Mouse (Mus musculus) cortical plate, adult 2 months (tissue): ENCODE data around the gene Tph2. TPM values are rescaled to one million over a fixed set of nuclear protein-coding genes. Genes with fewer than 3 reads are reported as not detected.

ENCODE experiments used
- H3K27ac ChIP-seq: fragments of 200-500 bp; 2 replicates; pipeline ENCODE4 v1.5.1; 2012; ENCODE audit warnings: low read length, control low read depth, inconsistent platforms; ENCODE audit not compliant: insufficient read depth
- H3K4me1 ChIP-seq: fragments of 200-500 bp; 2 replicates; pipeline ENCODE4 v1.6.1; 2011; ENCODE audit warnings: low read length; ENCODE audit not compliant: control insufficient read depth, insufficient read depth
- H3K4me3 ChIP-seq: fragments of 200-500 bp; 2 replicates; pipeline ENCODE4 v1.5.1; 2011; ENCODE audit warnings: mild to moderate bottlenecking, low read length, control low read depth; ENCODE audit not compliant: insufficient read depth
- CTCF ChIP-seq: fragments of 200-500 bp; IDR thresholded peaks from 2 replicates; pipeline ENCODE4 v1.5.1; 2011; ENCODE audit warnings: mild to moderate bottlenecking, control low read depth, low read length; ENCODE audit not compliant: insufficient read depth; ENCODE audit errors: extremely low read depth
- POLR2A ChIP-seq: fragments of 200-500 bp; IDR thresholded peaks from 2 replicates; pipeline ENCODE4 v1.6.1; 2011; ENCODE audit warnings: mild to moderate bottlenecking, low read length, control low read depth; ENCODE audit not compliant: insufficient read depth; ENCODE audit errors: extremely low read depth
- polyA plus RNA-seq: library from polyadenylated mRNA; depleted of rRNA; stranded (reverse); fragments of >200 nt; gene quantifications from 2 replicates; pipeline ENCODE4 v1.2.3, GENCODE M21; 2012; rRNA removed

The Tph2 gene
- 1.5 and 1.8 TPM in 2 replicates for polyA plus RNA-seq

- Histone ChIP-seq H3K4me3 (no peak within 1 kb of the TSS), H3K27ac (no peak within 1 kb of the TSS), H3K4me1 (no peaks in the 10 kb centered on the region)
- TF ChIP-seq POLR2A (no peak), CTCF (peak; percentile 42)
Observed at GRCm38 (mm10) chr10:115184697-115185096, at the start of gene Tph2. Gene Tph2 (minus strand): TSS chr10:115185022.

- Histone ChIP-seq H3K4me1 (no peaks in the 10 kb centered on the region), H3K27ac (no peak overlapping the region), H3K4me3 (no peak overlapping the region)
- TF ChIP-seq CTCF (no peak), POLR2A (no peak)
Observed at GRCm38 (mm10) chr10:115233798-115234197, 49.0 kb upstream of the Tph2 start.

- Histone ChIP-seq H3K4me1 (no peaks in the 10 kb centered on the region), H3K4me3 (no peak overlapping the region), H3K27ac (no peak overlapping the region)
- no peak for TF ChIP-seq CTCF
Observed at GRCm38 (mm10) chr10:115232513-115232912, 47.7 kb upstream of the Tph2 start.

GRCm38 (mm10) chr10:115229023-115229422 is 44.2 kb upstream of the Tph2 start:
- no peak overlapping the region for H3K27ac ChIP-seq
- no peaks in the 10 kb centered on the region for H3K4me1 ChIP-seq
- H3K4me3 ChIP-seq, result no peak overlapping the region
- TF ChIP-seq CTCF (no peak), POLR2A (no peak)

GRCm38 (mm10) chr10:115226586-115226985 is 41.8 kb upstream of the Tph2 start:
- Histone ChIP-seq H3K27ac (no peak overlapping the region), H3K4me3 (no peak overlapping the region), H3K4me1 (no peaks in the 10 kb centered on the region; the same call in 1 of the 2 replicates)
- TF ChIP-seq POLR2A (no peak), CTCF (no peak)

- Histone ChIP-seq H3K4me1 (no peaks in the 10 kb centered on the region; the same call in 1 of the 2 replicates), H3K27ac (no peak overlapping the region), H3K4me3 (no peak overlapping the region)
- TF ChIP-seq CTCF (no peak), POLR2A (no peak)
Observed at GRCm38 (mm10) chr10:115223845-115224244, 39.0 kb upstream of the Tph2 start.

- Histone ChIP-seq H3K27ac (no peak overlapping the region), H3K4me1 (no peaks in the 10 kb centered on the region), H3K4me3 (no peak overlapping the region)
- TF ChIP-seq CTCF (no peak), POLR2A (no peak)
Observed at GRCm38 (mm10) chr10:115212916-115213580, 28.2 kb upstream of the Tph2 start.

- no peak overlapping the region for H3K27ac ChIP-seq
- H3K4me1 ChIP-seq, result no peaks in the 10 kb centered on the region
- TF ChIP-seq CTCF (no peak), POLR2A (no peak)
- no peak overlapping the region for H3K4me3 ChIP-seq
Observed at GRCm38 (mm10) chr10:115205825-115206224, 21.0 kb upstream of the Tph2 start.

GRCm38 (mm10) chr10:115205284-115205683 is 20.5 kb upstream of the Tph2 start:
- H3K27ac ChIP-seq, result no peak overlapping the region
- no peak overlapping the region for H3K4me3 ChIP-seq
- TF ChIP-seq POLR2A (no peak), CTCF (no peak)
- no peaks in the 10 kb centered on the region for H3K4me1 ChIP-seq

- Histone ChIP-seq H3K4me1 (no peaks in the 10 kb centered on the region), H3K4me3 (no peak overlapping the region), H3K27ac (no peak overlapping the region)
- TF ChIP-seq CTCF, result no peak
- TF ChIP-seq POLR2A, result no peak
Observed at GRCm38 (mm10) chr10:115191214-115191613, 6.4 kb upstream of the Tph2 start.
